Mouse (Mus musculus) gastrocnemius, postnatal 10 days (tissue): ENCODE results near the gene Tlk2. TPM values are rescaled to one million over a fixed set of nuclear protein-coding genes. Genes with fewer than 3 reads are reported as not detected.
"Not testable (repeated sequence)": the region's sequence is repeated elsewhere in the genome, so short reads cannot be mapped to it uniquely, and the experiment has no call there.

Experiments used
- DNase-seq: peaks from one replicate; pipeline ENCODE4 v3.0.0; 2021; ENCODE audit warnings: mixed read lengths
- long read RNA-seq, 2 experiments: library from polyadenylated mRNA; stranded (forward); transcript quantifications; one replicate each; pipeline ENCODE4 v2.0.0; 2021
- total RNA-seq, 2 experiments: library from RNA; stranded (reverse); gene quantifications; 2 replicates each; pipeline ENCODE4 v1.2.3; 2021

The Tlk2 gene
- 10 to 100 TPM; 39.6 to 48.6 TPM for total RNA-seq
- long read RNA-seq, experiment 1, transcript Tlk2-204 (22 exons, 3,699 nt): major isoform, 16 of 47 reads
- long read RNA-seq, experiment 1, transcript Tlk2-201 (21 exons, 3,212 nt): minor isoform, 8 of 47 reads
- long read RNA-seq, experiment 1, partial matches to known transcripts: 4 of 47 reads
- long read RNA-seq, experiment 1, other reads (novel, unspliced or antisense): 14 of 47 reads
- long read RNA-seq, experiment 2, transcript Tlk2-204 (22 exons, 3,699 nt): major isoform, 11 of 27 reads
- long read RNA-seq, experiment 2, partial matches to known transcripts: 2 of 27 reads
- long read RNA-seq, experiment 2, other reads (novel, unspliced or antisense): 8 of 27 reads

DNA sequence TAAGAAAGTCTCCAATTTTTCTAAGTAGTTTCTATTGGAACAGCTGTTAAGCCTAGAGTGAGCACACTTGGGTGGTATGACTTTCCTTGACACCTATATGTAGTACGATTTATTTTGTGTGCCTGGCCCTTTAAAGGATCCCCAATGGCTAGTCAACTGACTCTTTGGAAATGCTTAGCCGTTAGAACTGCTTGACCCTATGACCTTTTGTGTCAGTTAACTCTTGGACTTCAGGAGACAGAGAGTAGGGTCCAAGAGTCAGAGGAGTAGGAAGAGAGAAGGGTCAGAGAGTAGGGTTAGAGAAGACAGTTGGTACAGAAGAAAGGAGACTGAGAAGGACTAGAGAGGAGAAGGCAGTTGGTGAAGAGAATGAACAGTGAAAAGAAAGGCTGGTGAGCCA lies at the start of gene Tlk2:
Tlk2 (plus strand) TSS at position 292 of the 400 bp plus-strand sequence.
- DNase-seq: no peak

DNA sequence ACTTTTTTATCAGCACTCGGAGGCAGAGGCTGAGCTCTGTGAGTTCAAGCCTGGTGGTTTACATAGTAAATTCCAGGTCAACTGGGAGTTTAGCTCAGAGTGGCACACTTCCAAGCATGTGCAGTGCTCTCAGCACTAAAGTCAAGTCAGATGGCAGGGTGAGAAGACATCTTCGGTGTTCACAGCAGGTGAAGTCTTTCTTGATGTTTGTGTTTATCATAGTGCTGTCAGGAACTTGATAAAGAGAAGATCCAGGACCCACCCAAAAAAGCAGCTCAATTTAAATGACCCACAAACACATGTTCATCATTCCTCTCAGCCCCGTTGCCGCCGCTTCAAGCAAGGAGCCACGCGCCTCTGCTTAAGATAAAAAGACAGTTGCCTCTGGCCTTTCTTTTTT lies 42.9 kb upstream of the Tlk2 start:
- DNase-seq: no peak

DNA sequence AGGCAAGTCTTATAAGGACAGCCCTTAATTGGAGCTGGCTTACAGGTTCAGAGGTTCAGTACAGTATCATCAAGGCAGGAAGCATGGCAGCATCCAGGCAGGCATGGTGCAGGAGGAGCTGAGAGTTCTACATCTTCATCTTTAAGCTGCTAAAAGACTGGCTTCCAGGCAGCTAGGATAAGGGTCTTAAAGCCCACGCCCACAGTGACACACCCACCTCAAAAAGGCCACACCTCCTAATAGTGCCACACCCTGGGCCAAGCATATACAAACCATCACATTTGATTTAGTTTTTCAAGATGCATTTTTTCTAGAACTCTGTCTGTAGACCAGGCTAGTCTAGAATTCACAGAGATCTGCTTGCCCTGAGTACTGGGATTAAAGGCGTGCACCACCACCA lies 41.4 kb upstream of the Tlk2 start:
- DNase-seq: not testable (repeated sequence)

DNA sequence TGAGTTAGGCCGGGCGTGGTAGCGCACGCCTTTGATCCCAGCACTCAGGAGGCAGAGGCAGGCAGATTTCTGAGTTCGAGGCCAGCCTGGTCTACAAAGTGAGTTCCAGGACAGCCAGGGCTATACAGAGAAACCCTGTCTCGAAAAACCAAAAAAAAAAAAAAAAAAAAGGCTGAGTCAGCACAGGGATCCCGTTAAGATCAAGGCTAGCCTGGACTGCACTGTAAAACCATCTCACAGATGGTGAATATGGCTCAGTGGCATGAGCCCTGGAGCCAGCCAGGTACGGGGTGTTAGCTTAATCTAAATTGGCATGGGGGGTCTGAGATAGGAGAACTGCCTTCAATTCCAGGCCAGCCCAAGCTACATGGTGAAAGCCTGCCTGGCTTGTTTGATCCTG lies 38.1 kb upstream of the Tlk2 start:
- not testable (repeated sequence) for DNase-seq

DNA sequence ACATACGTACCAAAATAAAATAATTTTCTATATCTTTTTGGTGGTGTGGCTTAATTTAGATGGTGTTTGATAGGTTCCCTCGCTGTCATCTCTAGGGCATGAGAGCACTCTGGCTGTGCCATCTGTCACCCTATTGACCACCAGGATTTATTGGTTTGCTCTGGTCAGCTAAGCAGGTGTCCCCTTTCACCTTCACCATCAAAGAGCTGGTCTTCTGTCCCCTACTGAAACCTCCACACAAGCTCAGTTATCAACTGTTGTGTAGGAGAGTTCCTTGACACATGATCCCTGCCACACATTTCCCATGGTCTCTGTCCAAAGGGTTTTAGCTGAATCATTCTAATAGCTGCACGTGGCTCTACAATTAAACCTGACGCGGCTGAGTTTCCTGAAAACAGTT lies 37.5 kb upstream of the Tlk2 start:
- no peak for DNase-seq

DNA sequence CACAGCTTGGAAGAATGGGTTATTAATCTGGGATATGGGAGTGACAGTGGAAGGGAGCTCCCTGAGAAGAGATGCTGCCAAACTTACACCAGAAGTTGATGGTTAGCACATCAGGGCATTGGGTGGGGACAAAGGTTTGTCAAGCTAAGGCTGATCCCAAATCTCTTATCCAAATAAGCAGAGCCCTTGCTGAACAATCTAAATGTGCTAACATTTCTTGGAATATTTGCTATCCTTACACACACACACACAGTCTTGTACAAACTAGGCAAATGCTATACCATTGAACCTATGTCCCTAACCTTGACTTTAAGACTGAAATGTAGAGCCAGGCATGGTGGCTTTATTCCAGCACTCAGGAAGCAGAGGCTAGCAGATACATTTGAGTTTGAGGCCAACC lies 35.0 kb upstream of the Tlk2 start:
- no peak for DNase-seq

DNA sequence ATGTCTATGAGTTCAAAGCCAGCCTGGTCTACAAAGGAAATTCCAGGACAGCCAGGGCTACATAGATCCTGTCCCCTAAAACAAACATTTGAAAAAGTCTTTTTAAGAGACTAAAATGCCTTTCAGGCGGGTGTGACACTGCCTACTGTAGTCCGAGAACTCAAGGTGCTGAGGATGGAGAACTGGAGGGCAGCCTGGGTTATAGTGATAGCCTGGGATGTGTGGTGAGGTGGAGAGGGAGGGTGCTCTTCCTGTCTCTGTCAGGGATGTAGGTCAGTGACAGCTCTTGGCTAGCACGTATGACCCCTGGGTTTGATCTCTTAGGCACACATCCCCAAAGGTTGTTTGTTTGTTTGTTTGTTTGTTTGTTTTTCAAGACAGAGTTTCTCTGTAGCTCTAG lies 34.5 kb upstream of the Tlk2 start:
- DNase-seq: no peak

DNA sequence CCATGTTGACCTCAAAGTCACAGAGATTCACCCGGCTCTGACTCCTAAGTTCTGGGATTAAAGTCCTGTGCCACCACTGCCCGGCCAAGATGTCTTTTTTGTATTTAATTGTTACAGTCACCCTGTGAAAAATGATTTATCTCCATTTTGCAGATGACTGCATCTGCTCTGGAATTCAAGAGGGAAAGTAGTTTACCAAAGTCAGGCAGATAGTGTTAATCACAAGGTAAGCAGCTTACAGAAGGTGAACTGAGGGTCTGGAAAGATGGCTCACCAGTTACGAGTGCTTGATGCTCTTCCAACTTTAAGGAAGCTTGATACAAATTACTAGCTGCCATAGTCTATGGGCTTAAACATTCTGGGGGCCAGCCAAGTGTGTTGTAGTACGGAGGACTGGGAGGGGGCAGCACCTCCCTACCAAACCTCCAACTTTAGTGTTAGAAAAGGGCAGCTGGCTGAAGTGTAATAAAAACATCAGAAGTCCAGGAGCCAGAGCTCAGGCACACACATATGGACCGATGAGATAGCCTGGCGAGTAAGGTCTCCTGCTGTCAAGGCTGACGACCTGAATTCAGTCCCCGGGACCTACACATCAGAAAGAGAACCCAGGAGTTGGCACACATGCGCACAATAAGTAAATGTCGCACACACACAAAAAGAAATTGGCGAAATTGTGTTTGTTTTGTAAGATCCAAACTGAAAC lies 33.9 kb upstream of the Tlk2 start:
- DNase-seq: no peak

DNA sequence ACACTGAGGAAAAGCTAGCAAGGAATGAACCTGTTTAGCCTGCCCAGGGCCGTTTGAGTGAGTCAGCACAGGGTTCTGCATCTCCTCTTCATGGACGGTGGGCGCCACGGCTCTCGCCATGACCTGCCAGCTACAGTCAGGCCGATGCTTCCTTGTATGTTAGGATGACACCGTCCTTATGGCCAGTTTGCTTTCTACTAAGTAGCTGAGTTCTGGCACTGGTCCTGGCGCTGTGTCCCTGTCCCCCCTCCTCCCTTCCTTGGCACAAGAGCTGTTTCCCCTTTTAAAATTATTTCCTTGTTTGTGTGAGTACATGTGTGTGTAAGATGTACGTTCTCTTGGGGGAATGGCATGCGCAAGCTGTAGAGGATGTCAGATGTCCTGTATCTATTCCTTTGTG lies 33.4 kb upstream of the Tlk2 start:
- DNase-seq: no peak

DNA sequence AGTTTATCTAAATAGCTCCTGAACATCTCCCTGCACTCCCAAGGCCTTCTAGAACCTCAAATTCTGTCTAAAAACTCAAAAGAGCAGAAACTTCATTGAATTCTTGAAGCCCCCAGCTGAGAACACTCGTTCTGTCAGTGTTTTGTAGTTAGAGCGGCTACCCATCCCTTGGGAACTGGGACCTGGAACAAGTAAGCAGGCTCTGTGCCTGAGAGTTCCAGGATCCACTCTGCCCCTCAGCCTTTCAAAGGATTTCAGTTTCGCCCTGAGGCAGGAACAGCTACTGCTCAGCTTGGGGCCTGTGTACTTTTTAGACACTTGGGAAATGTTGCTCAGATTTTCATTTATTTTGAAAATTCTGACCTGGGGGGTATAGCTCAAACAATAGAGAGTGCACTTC lies 32.0 kb upstream of the Tlk2 start, which contains the start of gene Gm10842:
Gm10842 (plus strand) TSS at position 301 of the 400 bp plus-strand sequence.
- no peak for DNase-seq

DNA sequence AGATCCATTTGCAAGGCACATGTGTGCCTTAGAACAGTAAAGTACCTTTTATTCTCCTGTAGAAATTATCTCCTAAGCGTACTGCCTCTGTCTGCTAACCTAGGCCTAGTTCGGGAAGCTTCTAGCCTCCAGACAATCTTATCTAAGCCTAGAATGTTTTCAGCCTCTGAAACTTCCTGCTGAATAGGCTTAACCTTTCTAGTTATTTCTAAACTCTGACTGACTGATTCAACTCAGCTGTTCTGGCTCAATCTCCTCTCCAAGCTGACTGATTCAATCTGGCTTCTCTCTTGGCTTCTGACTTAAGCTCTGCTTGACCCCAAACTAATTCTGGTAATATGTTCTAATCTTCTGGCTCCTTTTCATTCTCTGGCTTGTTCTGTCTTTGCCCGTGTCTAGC lies 29.3 kb upstream of the Tlk2 start:
- DNase-seq: no peak

DNA sequence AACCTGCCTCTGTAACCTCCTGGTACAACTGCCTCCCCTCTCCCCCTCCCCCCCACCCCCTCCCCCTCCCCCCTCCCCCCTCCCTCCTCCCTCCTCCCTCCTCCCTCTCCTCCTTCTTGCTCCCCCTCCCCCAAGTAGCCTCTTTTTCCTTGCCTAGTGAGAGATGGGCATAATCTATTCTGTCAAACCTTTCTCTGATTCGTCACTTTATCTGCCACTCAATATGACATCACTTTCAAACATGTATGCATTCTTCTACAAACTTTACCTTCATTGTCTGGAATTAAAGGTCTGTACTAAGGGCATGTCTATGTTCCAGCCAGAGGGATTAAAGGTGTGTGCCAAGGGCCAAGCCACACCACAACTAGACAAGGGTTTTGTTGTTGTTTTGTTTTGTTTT lies 28.8 kb upstream of the Tlk2 start:
- no peak for DNase-seq

DNA sequence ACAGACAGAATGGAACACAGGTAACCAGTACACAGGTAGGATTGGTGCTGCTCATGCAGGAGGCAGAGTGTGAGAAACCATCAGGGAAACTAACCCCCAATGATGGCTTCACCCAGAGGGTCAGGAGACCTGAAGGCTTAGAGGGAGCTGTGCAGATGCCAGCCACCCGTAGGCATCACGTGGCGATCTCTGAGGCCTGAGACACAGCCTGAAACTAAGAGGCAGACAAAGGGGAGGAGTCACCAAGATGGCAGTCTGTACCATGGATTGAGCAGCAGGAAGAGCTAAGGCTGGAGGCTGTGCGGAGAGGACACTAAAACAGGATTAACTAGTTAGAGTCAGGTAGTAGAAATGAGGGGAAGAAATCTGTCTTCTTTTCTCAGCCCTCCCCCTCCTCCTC lies 27.9 kb upstream of the Tlk2 start:
- no peak for DNase-seq

DNA sequence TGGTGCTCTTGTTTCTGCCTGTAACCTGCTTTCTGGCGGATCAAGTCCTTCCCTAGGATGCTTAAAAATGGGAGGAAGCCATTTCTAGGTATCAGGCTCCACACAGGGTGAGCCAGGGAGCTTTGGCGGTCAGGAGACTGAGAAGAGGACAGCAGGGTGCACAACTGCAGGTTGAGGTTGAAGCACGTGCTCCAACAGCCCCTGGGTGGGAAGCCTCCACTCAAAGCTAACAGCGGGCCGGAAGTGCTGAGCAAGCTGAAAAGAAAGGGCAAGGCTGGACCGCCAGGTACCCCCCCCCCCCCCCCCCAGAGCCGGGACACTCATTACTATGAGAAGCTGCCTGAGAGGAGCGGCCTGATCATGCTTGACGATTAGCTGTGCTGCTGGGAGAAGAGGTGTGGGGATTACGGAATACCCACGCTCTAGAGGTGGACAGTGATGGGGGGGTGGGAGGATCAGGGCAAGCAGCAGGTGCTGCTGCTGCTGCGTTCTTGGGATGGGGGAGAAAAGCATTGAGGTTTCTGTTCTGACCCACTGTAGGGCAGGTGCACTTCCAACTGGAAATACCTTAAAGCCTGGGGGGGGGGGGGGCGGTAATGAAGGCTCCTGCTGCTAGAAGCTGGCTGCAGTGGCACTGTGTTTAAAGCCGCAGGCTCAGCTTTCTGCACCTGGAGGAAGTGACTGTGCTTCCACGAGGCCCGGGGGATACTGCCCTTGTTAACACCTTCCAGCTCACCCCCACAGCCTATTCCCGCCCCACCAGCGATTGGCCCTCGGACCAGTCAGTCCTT lies 27.2 kb upstream of the Tlk2 start:
- no peak for DNase-seq

DNA sequence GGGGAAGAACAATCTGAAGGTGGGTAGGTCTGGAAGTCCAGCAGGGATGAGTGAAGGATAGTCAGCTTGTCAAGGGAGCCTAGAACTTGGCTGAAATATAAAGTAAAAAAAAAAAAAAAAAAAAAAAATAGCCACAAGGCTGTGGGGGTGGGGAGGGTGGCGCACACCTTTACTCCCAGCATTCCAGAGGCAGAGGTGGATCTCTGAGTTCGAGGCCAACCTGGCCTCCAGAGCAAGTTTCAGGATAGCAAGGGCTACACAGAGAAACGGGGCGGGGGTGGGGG lies 26.6 kb upstream of the Tlk2 start:
- DNase-seq: no peak

DNA sequence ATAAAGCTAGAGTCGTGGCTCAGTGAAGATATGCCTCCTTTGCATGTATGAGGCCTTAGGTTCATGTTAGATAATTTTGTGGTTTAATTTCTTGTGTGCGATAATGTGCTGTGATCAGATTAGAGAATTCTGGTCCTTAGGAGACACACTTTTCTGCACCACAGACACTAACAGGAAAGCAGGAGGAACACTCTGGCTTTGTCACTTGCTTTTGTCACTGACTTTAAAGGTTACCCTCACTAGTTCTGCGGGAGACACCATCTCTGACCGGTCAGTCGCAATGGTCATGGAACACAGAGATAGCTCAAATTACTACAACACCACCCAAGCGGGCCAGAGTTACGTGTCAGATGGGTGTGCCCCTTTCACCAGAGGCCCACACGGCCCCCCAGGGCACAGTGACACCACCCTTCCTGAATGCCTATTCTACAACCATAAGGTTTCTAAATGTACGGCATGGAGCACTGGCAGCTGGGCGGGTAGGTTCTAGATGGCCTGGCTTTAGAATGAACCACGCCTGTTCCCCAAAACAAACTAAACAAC lies 26.2 kb upstream of the Tlk2 start:
- no peak for DNase-seq

DNA sequence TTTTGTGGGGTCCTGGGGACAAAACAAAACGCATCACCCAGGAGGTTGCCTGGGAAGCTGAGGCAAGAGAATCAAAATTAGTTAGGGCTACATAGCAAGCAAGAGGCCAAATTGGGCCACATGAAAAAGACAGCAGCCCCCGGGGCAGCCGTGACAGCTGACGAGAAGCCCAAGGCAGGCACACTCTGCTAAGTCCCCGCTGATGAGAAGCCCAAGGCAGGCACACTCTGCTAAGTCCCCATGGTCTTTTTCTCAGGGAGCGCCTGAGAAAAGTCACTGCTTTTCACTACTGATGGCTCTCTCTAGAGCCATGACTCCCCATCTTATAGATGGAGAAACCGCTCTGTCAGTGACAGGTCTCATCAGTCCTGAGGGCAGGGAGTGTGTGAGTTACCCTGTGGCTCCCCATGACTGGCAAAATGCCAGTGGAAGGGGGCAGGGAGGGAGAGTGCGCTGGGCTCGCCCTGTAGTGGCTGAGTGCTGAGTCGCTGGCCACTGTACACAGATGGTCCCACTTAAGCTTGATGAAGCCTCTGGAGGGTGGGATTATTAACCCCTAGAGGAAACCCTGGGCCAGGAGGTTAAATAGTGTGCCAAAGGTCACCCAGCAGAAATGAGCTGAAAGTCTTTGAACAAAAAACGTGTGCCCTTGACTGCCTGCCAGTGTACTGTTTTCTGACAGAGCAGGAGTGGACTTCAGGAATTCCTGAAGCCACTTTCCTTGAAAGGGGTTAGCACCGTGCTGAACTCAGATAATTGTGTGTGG lies 25.4 kb upstream of the Tlk2 start:
- DNase-seq: peak; percentile 34

DNA sequence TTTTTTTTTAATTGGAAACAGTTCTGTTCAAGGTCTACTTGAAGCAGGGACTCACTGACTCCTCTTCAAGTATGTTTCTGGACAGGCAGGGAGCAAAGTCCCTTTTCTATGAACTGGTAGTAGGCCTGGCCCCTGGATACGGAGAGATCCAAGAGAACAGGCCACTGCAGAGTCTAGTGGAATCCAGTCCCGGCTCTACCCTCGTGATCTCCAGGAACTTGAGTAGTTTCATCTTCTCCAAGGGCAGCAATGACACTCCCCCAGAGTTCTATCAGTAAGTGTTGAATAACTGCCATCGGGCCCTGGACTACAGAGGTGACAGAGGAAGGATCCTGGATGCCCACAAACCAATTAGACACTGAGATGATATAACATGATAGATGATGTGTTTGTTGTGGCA lies 22.7 kb upstream of the Tlk2 start:
- no peak for DNase-seq

DNA sequence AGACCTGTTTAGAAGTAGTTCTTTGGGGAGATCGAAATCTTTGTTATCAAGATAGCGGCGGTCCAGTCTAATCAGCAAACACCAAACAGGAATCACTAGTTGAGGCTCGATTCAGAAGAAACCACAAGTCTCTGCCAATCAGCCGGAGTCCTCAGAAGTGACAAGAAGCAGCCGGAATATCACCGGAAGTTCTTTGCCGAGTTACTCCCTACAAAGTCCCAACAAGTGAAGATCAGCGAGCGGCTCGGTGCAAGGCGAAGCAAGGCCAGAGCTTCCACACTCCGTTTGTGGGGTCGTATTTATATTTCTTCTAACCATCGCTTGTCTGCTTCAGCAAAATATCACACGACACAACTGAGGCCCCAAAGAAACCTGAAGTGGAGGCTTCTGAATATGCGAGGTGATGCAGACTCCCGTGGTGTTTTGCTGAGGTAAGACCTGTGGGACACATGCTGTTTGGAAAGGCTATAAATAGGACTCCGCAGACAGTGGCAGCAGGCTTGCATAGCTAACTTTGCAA lies 21.8 kb upstream of the Tlk2 start:
- DNase-seq: no peak

DNA sequence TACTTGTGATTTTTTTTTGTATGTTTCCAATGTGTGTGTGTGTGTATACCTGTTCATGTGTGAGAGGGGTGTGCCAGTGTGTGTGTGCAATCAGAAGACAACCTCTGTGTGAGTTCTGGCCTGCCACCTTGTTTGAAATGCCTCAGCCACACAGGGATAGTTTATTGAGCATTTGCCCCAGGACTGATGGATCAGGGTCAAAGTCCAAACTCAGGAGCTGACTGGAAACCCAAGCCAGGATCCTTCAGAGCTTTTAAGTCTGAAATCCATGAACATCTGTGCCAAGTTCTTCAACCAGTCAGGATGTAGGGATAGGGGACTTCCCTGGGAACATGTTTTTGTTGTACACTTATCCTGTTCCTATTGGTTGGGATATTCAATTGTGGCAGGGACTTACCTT lies 20.6 kb upstream of the Tlk2 start:
- DNase-seq: no peak

DNA sequence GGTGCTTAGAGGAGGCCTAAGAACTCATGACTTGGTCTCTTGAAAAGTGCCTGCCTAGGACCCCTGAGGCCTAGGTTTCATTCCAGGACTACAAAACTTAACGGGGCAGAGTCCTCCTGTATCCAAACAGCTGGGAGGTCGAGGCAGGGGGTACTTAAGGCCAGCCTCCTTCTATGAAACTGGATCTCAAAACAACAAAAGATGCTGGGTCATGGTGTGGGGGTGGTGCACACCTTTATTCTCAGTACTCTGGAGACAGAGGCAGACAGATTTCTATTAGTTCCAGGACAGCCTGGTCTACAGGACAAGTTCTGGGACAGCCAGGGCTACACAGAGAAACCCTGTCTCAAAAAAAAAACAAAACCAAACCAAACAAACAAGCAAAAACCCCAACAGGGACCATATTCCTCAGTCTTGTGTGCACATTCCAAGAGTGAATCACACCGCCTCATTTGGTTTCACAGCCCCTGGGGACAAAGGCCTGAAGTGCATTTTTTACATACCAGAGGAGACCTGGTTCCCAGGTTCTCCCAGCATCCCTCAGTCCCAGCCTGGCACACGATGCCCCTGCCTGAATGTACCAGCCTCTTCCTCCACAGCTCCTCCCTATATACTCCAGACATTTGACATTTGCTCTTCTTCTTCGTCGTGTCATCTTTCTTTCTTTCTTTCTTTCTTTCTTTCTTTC lies 18.8 kb upstream of the Tlk2 start:
- no peak for DNase-seq

DNA sequence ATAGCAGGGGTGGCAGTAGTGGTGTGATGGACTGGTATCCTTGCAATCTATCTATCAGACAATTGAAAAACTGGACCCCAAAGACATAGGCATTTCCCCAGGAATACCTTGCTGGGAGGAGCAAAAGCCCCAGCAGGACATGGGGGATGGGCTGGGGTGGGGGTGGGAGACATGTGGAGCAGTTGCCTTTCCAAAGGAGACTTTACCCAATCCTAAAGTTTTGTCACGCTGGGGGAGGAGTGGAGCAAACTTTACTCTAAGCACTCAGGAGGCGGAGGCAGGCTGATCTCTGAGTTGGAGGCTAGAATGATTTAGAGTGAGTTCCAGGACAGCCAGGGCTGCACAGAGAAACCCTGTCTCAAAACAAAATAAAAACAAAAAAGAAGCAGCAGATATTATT lies 17.2 kb upstream of the Tlk2 start:
- DNase-seq: no peak
